Mouse (Mus musculus) stomach, postnatal 0 days (tissue): ENCODE measurements at regions not wholly inside any gene's neighbourhood (a gene's known extent, or its start where the extent isn't known, plus 50 kb on each side); places are given as distances from the start of the nearest gene placed in this dataset.

Source experiments
- ATAC-seq: fragments of 200-750 bp; cut with Nextera tagmentation; 2 replicates; pipeline ENCODE4 v1.8.0; 2017; ENCODE audit not compliant: low FRiP score, low TSS enrichment
- DNase-seq: peaks from one replicate; pipeline ENCODE4 v3.0.0-alpha.2; 2016; ENCODE audit warnings: low spot score
- H3K27ac ChIP-seq: fragments of 300-500 bp; sonication (generic); replicated peaks from 2 replicates; pipeline ENCODE4 v1.5.1; 2014; ENCODE audit warnings: mild to moderate bottlenecking, control low read depth
- H3K27me3 ChIP-seq: fragments of 300-500 bp; sonication (generic); 2 replicates; pipeline ENCODE4 v1.6.1; 2014; ENCODE audit warnings: low read length; ENCODE audit not compliant: control insufficient read depth, insufficient read depth
- H3K36me3 ChIP-seq: fragments of 300-500 bp; sonication (generic); 2 replicates; pipeline ENCODE4 v1.6.1; 2014; ENCODE audit warnings: low read length, mixed read lengths; ENCODE audit not compliant: control insufficient read depth, insufficient read depth
- H3K4me1 ChIP-seq: fragments of 300-500 bp; sonication (generic); replicated peaks from 2 replicates; pipeline ENCODE4 v1.6.1; 2014; ENCODE audit warnings: antibody characterized with exemption; ENCODE audit not compliant: control insufficient read depth, insufficient read depth
- H3K4me2 ChIP-seq: fragments of 300-500 bp; sonication (generic); replicated peaks from 2 replicates; pipeline ENCODE4 v1.6.1; 2014; ENCODE audit warnings: low read depth, mild to moderate bottlenecking, control low read depth, moderate library complexity
- H3K4me3 ChIP-seq: fragments of 300-500 bp; sonication (generic); 2 replicates; pipeline ENCODE4 v1.5.1; 2014; ENCODE audit warnings: low read depth, low read length, control low read depth
- H3K9ac ChIP-seq: fragments of 300-500 bp; sonication (generic); 2 replicates; pipeline ENCODE4 v1.6.1; 2014; ENCODE audit warnings: mild to moderate bottlenecking, low read length, control low read depth, mixed read lengths
- H3K9me3 ChIP-seq: fragments of 300-500 bp; sonication (generic); 2 replicates; pipeline ENCODE4 v1.6.1; 2016; ENCODE audit warnings: low read length; ENCODE audit not compliant: control insufficient read depth
- CTCF ChIP-seq: IDR thresholded peaks from 2 replicates; pipeline ENCODE4 v1.5.1; 2016; ENCODE audit warnings: antibody characterized with exemption, low read depth, mild to moderate bottlenecking, moderate library complexity
- EP300 ChIP-seq: optimal IDR thresholded peaks from 2 replicates; pipeline ENCODE3; 2016; ENCODE audit warnings: antibody characterized with exemption
- WGBS: fragments of 180-500 bp; shearing (Covaris S2); extraction: QIAGEN DNeasy Blood & Tissue Kit; methylation state at CpG from one replicate; pipeline ENCODE4 v1.1.7; 2014; 5-methylcytosine and 5-hydroxymethylcytosine counted together

DNA sequence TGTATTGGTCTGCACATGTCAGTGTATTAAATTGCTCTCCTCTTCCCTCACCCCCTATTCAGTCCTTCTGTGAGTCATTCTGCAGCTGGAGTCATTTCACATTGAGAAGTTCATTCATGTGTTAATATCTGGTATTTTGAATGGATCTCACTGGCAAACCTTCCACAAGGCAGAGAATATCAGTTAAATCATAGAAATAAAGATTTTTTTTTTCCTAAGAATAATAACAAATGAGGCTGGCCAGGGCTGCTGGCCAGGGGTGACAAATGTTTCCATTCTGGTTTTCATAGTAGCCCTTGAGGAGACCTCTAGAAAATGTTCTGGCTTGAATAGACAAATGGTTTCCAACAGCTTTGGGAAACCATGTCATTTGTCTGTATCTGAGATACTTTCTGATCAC, 124.8 kb downstream of the Cdca7 start:
- H3K4me3 ChIP-seq = no peak overlapping the region
- H3K36me3 ChIP-seq = no peaks in the 10 kb centered on the region
- no peak overlapping the region for H3K9ac ChIP-seq
- ATAC-seq (no peak), DNase-seq (no peak)
- H3K4me1 ChIP-seq = no peaks in the 10 kb centered on the region
- H3K27ac ChIP-seq = no peak overlapping the region
- H3K4me2 ChIP-seq = no peak overlapping the region
- H3K27me3 ChIP-seq = no peaks in the 10 kb centered on the region
- H3K9me3 ChIP-seq = no peaks in the 10 kb centered on the region
- TF ChIP-seq CTCF (no peak), EP300 (no peak)

DNA sequence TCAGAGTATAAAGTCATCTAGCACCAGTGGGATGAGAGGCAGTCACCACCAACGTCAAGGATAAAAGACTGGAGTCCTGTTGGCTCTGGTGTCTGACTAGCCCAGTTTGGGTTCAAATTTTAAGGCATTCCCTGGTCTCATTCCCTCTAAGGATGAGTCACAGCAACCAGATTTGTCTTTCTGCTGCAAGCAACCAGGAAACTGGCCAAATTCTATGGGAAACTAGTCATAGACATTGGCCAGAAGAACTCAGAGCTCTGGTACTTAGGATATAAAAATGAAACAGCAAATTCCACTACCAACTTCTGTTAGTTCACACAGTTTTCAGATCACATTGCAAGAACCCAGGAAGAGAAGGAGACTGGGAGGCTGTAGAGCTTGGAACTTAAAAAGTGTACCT, 126.2 kb downstream of the Cdca7 start:
- H3K9me3 ChIP-seq = no peaks in the 10 kb centered on the region
- no peak overlapping the region for H3K9ac ChIP-seq
- no peaks in the 10 kb centered on the region for H3K36me3 ChIP-seq
- TF ChIP-seq CTCF (no peak), EP300 (no peak)
- H3K27me3 ChIP-seq = no peaks in the 10 kb centered on the region
- no peaks in the 10 kb centered on the region for H3K4me1 ChIP-seq
- no peak for DNase-seq
- 54% methylated on average over 1 of the region's 1 CpGs for WGBS
- no peak overlapping the region for H3K4me2 ChIP-seq
- ATAC-seq = no peak
- H3K27ac ChIP-seq = no peak overlapping the region
- H3K4me3 ChIP-seq = no peak overlapping the region

DNA sequence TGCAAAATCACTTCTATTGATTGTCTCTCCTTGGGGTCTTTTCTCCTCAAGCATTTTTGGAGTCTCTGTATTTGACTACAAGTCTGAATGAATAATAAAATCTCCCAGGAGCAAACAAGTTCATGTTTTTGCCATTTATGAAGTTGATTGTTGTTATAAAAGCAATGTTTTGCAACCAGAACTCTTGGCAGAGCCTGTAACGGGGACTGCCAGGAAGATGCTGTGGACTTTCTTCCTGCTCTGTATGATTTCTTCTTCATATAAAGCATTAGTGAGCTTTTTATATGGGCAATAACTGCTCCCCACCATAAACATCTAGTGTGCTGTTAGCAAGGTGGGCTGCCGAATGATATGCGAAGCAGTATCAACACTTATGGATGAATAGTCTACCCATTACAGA, 136.3 kb downstream of the Cdca7 start:
- no peaks in the 10 kb centered on the region for H3K9me3 ChIP-seq
- H3K4me2 ChIP-seq = no peak overlapping the region
- H3K36me3 ChIP-seq = no peaks in the 10 kb centered on the region
- no peak for ATAC-seq
- DNase-seq = no peak
- H3K9ac ChIP-seq = no peak overlapping the region
- H3K27me3 ChIP-seq = no peaks in the 10 kb centered on the region
- no peak overlapping the region for H3K4me3 ChIP-seq
- no peak for TF ChIP-seq EP300
- TF ChIP-seq CTCF = no peak
- H3K27ac ChIP-seq = no peak overlapping the region
- WGBS = 84% methylated on average over 3 of the region's 3 CpGs
- no peaks in the 10 kb centered on the region for H3K4me1 ChIP-seq

DNA sequence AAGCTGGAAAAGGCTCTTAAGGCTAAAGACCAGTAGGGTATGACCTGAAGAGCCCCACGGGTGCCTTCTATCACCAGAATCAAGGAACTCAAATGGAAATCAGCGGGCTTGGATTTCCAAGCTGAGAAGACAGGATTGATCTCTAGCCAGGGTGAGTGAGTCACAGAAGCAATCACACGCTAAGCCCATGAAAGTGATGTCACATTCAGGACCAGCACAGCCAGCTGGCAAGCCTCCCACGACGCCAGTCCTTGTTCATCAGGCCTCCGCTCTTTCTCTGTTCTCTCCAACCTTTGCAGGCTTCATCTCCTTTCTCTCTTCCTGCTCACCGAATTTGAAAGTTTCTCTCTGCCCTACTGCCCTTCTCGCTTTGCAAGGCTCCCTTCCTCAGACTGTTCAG, 138.3 kb downstream of the Cdca7 start:
- no peak overlapping the region for H3K9ac ChIP-seq
- ATAC-seq (no peak), DNase-seq (peak; percentile 31)
- H3K27ac ChIP-seq = no peak overlapping the region
- no peaks in the 10 kb centered on the region for H3K36me3 ChIP-seq
- no peaks in the 10 kb centered on the region; the same call in 1 of the 2 replicates for H3K4me1 ChIP-seq
- H3K9me3 ChIP-seq = no peaks in the 10 kb centered on the region
- no peaks in the 10 kb centered on the region for H3K27me3 ChIP-seq
- no peak for TF ChIP-seq EP300
- no peak overlapping the region for H3K4me2 ChIP-seq
- 43% methylated on average over 8 of the region's 8 CpGs for WGBS
- H3K4me3 ChIP-seq = no peak overlapping the region

DNA sequence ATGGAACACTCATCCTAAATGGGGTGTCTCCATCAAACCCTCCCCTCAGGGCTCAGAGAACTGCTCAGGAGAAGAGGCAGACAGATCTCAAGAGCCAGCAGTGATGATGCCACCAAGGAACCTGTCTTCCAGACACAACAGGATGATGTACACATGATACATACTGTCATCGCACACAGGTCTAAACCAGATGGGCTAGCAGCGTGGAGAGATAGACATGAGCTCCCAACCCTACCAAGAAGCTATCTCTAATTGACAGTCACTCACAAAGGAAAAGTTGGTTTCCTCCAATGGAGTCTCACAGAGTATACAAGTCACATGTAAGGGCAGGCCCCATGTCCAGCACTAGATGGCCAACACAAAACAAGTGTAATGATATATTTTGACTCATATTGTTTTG, 139.9 kb downstream of the Cdca7 start:
- TF ChIP-seq EP300 = no peak
- TF ChIP-seq CTCF = no peak
- Histone ChIP-seq H3K4me2 (no peak overlapping the region), H3K36me3 (no peaks in the 10 kb centered on the region), H3K4me1 (no peaks in the 10 kb centered on the region; the same call in 1 of the 2 replicates), H3K4me3 (no peak overlapping the region), H3K27ac (no peak overlapping the region), H3K9ac (no peak overlapping the region), H3K27me3 (no peaks in the 10 kb centered on the region), H3K9me3 (no peaks in the 10 kb centered on the region)
- 87% methylated on average over 2 of the region's 2 CpGs for WGBS
- no peak for DNase-seq
- no peak for ATAC-seq

DNA sequence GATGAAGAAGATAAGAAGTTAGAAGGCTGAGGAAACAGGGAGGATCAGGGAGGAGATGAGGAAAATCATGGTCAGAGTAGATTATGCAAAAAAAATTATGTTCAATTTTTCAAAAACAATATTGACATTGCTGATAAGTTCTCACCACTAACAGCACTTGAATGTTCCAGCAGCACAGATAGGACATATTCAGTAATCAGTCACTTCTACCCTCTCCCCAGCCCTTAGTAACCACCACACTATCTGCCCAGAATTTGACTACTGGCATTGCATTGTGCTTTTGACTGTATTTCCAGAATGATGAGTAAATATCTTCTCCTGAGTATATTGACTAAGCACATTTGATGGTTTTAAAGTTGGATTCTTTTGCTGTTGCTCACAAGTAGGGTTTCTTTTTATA, 140.5 kb downstream of the Cdca7 start:
- Histone ChIP-seq H3K27me3 (no peaks in the 10 kb centered on the region), H3K27ac (no peak overlapping the region), H3K4me1 (no peaks in the 10 kb centered on the region; the same call in 1 of the 2 replicates), H3K36me3 (no peaks in the 10 kb centered on the region), H3K9me3 (no peaks in the 10 kb centered on the region), H3K4me3 (no peak overlapping the region), H3K4me2 (no peak overlapping the region), H3K9ac (no peak overlapping the region)
- ATAC-seq (no peak), DNase-seq (no peak)
- TF ChIP-seq EP300 (no peak), CTCF (no peak)

DNA sequence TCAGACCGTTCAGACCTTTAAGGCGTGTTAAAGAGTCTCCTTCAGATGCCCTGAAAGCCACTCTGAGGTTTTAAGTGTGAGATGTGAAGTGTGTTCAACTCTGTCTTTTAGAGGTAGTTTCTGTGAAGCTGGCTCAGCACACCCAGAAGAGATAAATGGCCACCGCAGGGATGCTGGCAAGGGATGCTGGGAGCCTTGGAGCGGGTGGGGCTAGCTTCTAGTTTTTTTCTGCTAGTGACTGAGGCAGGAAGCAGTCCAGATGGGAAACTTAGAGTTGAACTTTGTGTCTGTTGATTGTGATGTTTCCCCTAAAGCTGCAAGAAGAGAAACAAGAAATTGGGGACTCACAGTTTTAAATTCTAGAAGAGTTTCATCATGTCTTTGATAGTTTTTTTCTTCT, 143.5 kb downstream of the Cdca7 start:
- ATAC-seq = no peak
- H3K9ac ChIP-seq = no peak overlapping the region
- H3K36me3 ChIP-seq = no peaks in the 10 kb centered on the region
- no peak for DNase-seq
- H3K4me2 ChIP-seq = no peak overlapping the region
- TF ChIP-seq CTCF (no peak), EP300 (no peak)
- no peak overlapping the region for H3K4me3 ChIP-seq
- no peaks in the 10 kb centered on the region; the same call in 1 of the 2 replicates for H3K4me1 ChIP-seq
- H3K9me3 ChIP-seq = no peaks in the 10 kb centered on the region
- H3K27ac ChIP-seq = no peak overlapping the region
- 50% methylated on average over 4 of the region's 4 CpGs for WGBS
- H3K27me3 ChIP-seq = no peaks in the 10 kb centered on the region
